Mouse (Mus musculus): ENCODE data around the gene Obp1a. TPM values are rescaled to one million over a fixed set of nuclear protein-coding genes. Genes with fewer than 3 reads are reported as not detected.

The Obp1a gene
- not detected in 2 replicates for polyA plus RNA-seq (2015; fragmentation: Nextera tagmentation; extraction: Ambion mirVana)

DNA sequence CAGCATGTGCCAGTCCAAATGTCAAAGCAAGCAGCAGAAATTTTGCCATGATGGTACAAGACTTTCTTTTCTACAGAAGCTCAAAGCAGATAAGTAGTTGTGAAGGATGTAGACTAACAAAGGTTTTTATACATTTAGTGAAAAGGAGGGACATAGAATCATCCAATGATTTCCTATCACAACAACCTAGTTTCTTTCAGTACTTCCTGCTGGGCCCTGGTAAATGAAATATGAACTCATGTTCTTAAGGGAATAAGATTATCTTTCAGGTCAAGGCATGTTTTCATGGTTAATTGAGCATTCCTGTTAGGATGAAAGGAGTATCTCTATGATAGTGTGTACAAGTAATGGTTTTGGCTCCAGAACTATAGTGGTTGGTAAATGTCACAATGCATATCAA, at the start of gene Obp1a:
Gene Obp1a (minus strand): TSS at position 101 of the 400 bp plus-strand sequence.
- H3K9ac ChIP-seq = no peak within 1 kb of the TSS
- no peaks in the 10 kb centered on the region for H3K4me1 ChIP-seq (replicated peaks)
- no peak within 1 kb of the TSS for H3K27ac ChIP-seq
- no peaks in the 10 kb centered on the region for H3K27me3 ChIP-seq
- H3K9me3 ChIP-seq (replicated peaks) = no peaks in the 10 kb centered on the region
- ATAC-seq (ENCODE audit: low read depth) (no peak), DNase-seq (no peak)
- no peak within 1 kb of the TSS for H3K4me3 ChIP-seq (replicated peaks)
- no peaks in the 10 kb centered on the region for H3K36me3 ChIP-seq
- no peak within 1 kb of the TSS for H3K4me2 ChIP-seq

DNA sequence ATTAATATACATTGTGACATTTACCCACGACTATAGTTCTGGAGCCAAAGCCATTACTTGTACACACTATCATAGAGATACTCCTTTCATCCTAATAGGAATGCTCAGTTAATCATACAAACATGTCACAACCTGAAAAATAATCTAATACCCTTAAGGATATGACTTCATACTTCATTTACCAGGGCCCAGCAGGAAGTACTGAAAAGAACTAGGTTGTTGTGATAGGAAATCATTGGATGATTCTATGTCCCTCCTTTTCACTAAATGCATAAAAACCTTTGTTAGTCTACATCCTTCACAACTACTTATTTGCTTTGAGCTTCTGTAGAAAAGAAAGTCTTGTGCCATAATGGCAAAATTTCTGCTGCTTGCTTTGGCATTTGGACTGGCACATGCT, 34.0 kb upstream of the Obp1a start, which contains the start of gene Gm5938:
Gene Gm5938 (plus strand): TSS at position 301 of the 400 bp plus-strand sequence.
- ATAC-seq (ENCODE audit: low read depth) (no peak), DNase-seq (no peak)
- H3K36me3 ChIP-seq = no peaks in the 10 kb centered on the region
- 34% methylated on average over 1 of the region's 1 CpGs for WGBS (ENCODE audit: insufficient replicate concordance)
- no peaks in the 10 kb centered on the region for H3K27me3 ChIP-seq
- no peak within 1 kb of the TSS for H3K27ac ChIP-seq
- no peaks in the 10 kb centered on the region for H3K9me3 ChIP-seq (replicated peaks)
- no peaks in the 10 kb centered on the region for H3K4me1 ChIP-seq (replicated peaks)
- no peak within 1 kb of the TSS for H3K9ac ChIP-seq
- no peak within 1 kb of the TSS for H3K4me2 ChIP-seq
- no peak within 1 kb of the TSS for H3K4me3 ChIP-seq (replicated peaks)

Other genes with a start within 250 kb of the Obp1a start
- gene Pbsn, start 237.8 kb downstream of the Obp1a start, polyA plus RNA-seq (2015; fragmentation: Nextera tagmentation; extraction: Ambion mirVana) = not detected in 2 replicates
- gene Gm14744, start 226.6 kb downstream of the Obp1a start, polyA plus RNA-seq (2015; fragmentation: Nextera tagmentation; extraction: Ambion mirVana) = not detected in 2 replicates
- not detected in 2 replicates for gene 5430402E10Rik, start 166.3 kb downstream of the Obp1a start, polyA plus RNA-seq (2015; fragmentation: Nextera tagmentation; extraction: Ambion mirVana)
- gene Gm5938, start 34.1 kb upstream of the Obp1a start, polyA plus RNA-seq (2015; fragmentation: Nextera tagmentation; extraction: Ambion mirVana) = not detected in 2 replicates
- gene Obp1b, start 95.4 kb upstream of the Obp1a start, polyA plus RNA-seq (2015; fragmentation: Nextera tagmentation; extraction: Ambion mirVana) = not detected in 2 replicates
- not detected in 2 replicates for gene Gm14743, start 154.5 kb upstream of the Obp1a start, polyA plus RNA-seq (2015; fragmentation: Nextera tagmentation; extraction: Ambion mirVana)